Mouse (Mus musculus) liver, embryonic 16.5 days (tissue): Measurements from ENCODE around the gene Cdh12. TPM values are rescaled to one million over a fixed set of nuclear protein-coding genes. Genes with fewer than 3 reads are reported as not detected.
"Not testable (repeated sequence)": the region's sequence is repeated elsewhere in the genome, so short reads cannot be mapped to it uniquely, and the experiment has no call there.

ENCODE experiments used
- ATAC-seq: fragments of 200-750 bp; cut with Nextera tagmentation; 2 replicates; pipeline ENCODE4 v1.8.0; 2017; ENCODE audit warnings: low read depth, mild to moderate bottlenecking, moderate number of reproducible peaks, moderate library complexity
- H3K27ac ChIP-seq: fragments of 300-500 bp; sonication (generic); 2 replicates; pipeline ENCODE4 v1.5.1; 2014; ENCODE audit warnings: mild to moderate bottlenecking, low read length
- H3K27me3 ChIP-seq: fragments of 300-500 bp; sonication (generic); 2 replicates; pipeline ENCODE4 v1.6.1; 2014; ENCODE audit warnings: low read depth, low read length, mixed read lengths; ENCODE audit not compliant: control insufficient read depth, insufficient read depth
- H3K36me3 ChIP-seq: fragments of 300-500 bp; sonication (generic); 2 replicates; pipeline ENCODE4 v1.6.1; 2014; ENCODE audit warnings: mild to moderate bottlenecking; ENCODE audit not compliant: control insufficient read depth, insufficient read depth
- H3K4me1 ChIP-seq: fragments of 300-500 bp; sonication (generic); 2 replicates; pipeline ENCODE4 v1.6.1; 2014; ENCODE audit warnings: low read depth, low read length, mixed read lengths; ENCODE audit not compliant: control insufficient read depth
- H3K4me2 ChIP-seq: fragments of 300-500 bp; sonication (generic); 2 replicates; pipeline ENCODE4 v1.6.1; 2014; ENCODE audit warnings: low read depth, low read length, mixed read lengths
- H3K4me3 ChIP-seq: fragments of 300-500 bp; sonication (generic); 2 replicates; pipeline ENCODE4 v1.5.1; 2014; ENCODE audit warnings: low read depth, mild to moderate bottlenecking, low read length
- H3K9ac ChIP-seq: fragments of 300-500 bp; sonication (generic); 2 replicates; pipeline ENCODE4 v1.6.1; 2014; ENCODE audit warnings: low read depth, low read length
- H3K9me3 ChIP-seq: fragments of 300-500 bp; sonication (generic); replicated peaks from 2 replicates; pipeline ENCODE4 v1.6.1; 2016; ENCODE audit warnings: low read length; ENCODE audit not compliant: control insufficient read depth
- WGBS: fragments of 180-500 bp; shearing (Covaris S2); extraction: QIAGEN DNeasy Blood & Tissue Kit; methylation state at CpG from one replicate; pipeline ENCODE4 v1.1.7; 2014; ENCODE audit not compliant: insufficient replicate concordance; 5-methylcytosine and 5-hydroxymethylcytosine counted together
- polyA plus RNA-seq: library from polyadenylated mRNA; unstranded; fragments of >200 nt; fragmentation: Nextera tagmentation; extraction: Ambion mirVana; gene quantifications from 2 replicates; pipeline ENCODE4 v1.2.1, GENCODE M21; 2015

The Cdh12 gene
- polyA plus RNA-seq, 1 experiment from 2014 or later: not detected

DNA sequence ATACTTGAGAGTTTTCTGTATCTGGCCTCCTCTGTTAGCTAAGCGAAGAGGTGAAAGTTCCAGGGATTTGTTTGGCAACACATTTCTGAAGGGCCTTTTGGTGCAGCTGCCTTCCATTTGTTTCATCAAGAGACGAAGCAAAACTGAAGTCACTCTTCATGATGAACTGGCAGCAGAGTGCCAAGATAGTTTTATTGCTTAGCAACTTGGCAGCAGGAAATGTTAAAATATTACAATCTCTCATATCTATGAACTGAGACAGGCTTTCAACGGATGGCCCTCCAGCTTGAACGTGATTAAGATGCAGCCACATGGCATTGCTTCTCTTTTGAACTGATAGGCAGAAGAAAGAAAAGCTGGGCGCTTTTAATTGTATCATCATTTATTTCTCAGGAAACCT lies 730.7 kb downstream of the Cdh12 start:
- H3K4me1 ChIP-seq: no peaks in the 10 kb centered on the region
- H3K9me3 ChIP-seq: no peaks in the 10 kb centered on the region
- no peak overlapping the region for H3K4me3 ChIP-seq
- H3K9ac ChIP-seq: no peak overlapping the region
- H3K27me3 ChIP-seq: no peaks in the 10 kb centered on the region
- no peaks in the 10 kb centered on the region for H3K36me3 ChIP-seq
- H3K27ac ChIP-seq: no peak overlapping the region
- WGBS: 51% methylated on average over 5 of the region's 5 CpGs
- ATAC-seq: no peak
- H3K4me2 ChIP-seq: no peak overlapping the region

DNA sequence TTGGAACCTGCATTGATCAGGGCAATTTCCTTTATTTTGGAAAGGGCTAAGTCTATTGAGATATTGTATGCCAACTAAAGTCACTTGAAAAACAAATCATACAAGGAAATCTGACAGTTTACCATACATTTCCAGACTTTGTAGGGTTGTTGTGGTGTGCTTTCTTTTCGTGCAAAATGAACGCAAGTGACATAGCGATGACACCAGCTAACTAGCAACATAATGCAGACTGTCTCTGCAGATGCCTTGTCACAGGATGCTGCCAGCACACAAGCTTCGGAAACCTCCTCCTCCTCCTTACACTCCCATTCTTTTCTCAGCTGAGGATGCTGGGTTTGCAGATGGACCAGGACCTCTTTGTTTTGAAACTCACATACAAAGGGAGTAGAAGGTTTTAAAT lies 731.1 kb downstream of the Cdh12 start:
- WGBS: 57% methylated on average over 4 of the region's 4 CpGs
- Histone ChIP-seq H3K4me3 (no peak overlapping the region), H3K27ac (no peak overlapping the region), H3K27me3 (no peaks in the 10 kb centered on the region), H3K4me2 (no peak overlapping the region), H3K4me1 (no peaks in the 10 kb centered on the region), H3K9ac (no peak overlapping the region), H3K36me3 (no peaks in the 10 kb centered on the region), H3K9me3 (no peaks in the 10 kb centered on the region)
- ATAC-seq: no peak

DNA sequence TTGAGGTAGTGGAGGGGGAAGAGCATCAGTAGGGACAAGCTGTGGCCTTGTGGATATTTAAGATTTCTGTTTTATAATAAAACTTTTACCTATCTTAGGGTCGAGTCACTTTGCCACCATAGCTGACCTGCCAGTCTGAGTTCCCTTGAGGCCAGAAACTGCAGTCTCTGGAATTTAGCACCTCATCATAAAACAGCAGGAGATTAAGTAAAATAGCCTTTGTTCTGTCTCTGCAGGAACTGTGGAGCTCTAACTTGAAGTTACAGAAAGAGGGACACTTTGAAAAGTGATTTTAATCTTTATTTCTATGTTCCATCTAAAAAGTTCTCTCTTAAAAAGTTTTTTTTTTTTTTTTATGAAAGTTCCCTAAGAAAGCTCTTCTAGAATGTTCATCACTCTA lies 736.7 kb downstream of the Cdh12 start:
- ATAC-seq: no peak

DNA sequence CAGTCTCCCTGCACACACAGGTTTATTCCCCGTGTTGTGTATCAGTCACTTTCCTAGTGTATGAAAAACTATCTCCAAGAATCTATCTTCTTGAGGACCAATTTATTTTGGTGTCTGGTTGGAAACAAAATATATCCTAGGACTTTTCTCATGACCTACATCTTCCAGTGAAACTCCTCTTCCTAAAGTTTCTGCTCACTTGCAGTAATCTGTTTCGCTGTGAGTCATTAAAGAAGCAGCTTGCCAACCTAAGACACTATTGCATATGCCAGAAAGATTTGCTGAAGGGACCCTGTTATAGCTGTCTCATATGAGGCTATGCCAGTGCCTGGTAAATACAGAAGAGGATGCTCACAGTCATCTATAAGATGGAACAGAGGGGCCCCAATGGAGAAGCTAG lies 761.0 kb downstream of the Cdh12 start:
- not testable (repeated sequence) for H3K36me3 ChIP-seq, H3K27me3 ChIP-seq, H3K27ac ChIP-seq, H3K9ac ChIP-seq, H3K4me2 ChIP-seq, ATAC-seq, H3K9me3 ChIP-seq, H3K4me3 ChIP-seq, H3K4me1 ChIP-seq
- 62% methylated on average over 2 of the region's 2 CpGs for WGBS

More for the DNA sequence above, 736.7 kb downstream of the Cdh12 start:
- H3K27ac ChIP-seq: no peak overlapping the region
- WGBS: 44% methylated on average over 1 of the region's 1 CpGs
- no peak overlapping the region for H3K4me3 ChIP-seq
- H3K27me3 ChIP-seq: no peaks in the 10 kb centered on the region
- H3K9me3 ChIP-seq: no peaks in the 10 kb centered on the region
- H3K36me3 ChIP-seq: no peaks in the 10 kb centered on the region
- H3K4me1 ChIP-seq: no peaks in the 10 kb centered on the region
- no peak overlapping the region for H3K9ac ChIP-seq
- no peak overlapping the region for H3K4me2 ChIP-seq

DNA sequence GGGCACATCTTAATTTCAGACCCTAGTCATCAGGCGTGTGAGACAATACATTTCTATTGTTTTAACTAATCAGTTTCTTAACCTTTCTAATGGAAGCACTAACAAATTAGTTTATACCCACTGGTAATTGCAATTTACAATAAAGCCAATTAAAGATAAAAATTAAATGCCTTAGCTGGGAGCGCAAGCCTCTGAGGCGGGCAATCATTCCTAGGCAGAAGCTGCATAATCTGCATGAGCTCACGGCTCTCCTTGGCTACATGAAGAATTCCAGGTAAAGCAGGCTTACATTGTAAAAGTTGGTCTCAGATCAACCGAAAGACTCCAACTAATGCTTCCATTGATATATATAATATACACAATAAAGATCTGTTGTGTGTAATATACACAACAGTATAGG lies 773.9 kb downstream of the Cdh12 start:
- H3K4me2 ChIP-seq: no peak overlapping the region
- H3K4me1 ChIP-seq: no peaks in the 10 kb centered on the region
- no peak overlapping the region for H3K4me3 ChIP-seq
- H3K36me3 ChIP-seq: no peaks in the 10 kb centered on the region
- WGBS: 71% methylated on average over 5 of the region's 5 CpGs
- H3K27me3 ChIP-seq: no peaks in the 10 kb centered on the region
- H3K9ac ChIP-seq: no peak overlapping the region
- no peak overlapping the region for H3K27ac ChIP-seq
- no peaks in the 10 kb centered on the region for H3K9me3 ChIP-seq
- ATAC-seq: no peak

DNA sequence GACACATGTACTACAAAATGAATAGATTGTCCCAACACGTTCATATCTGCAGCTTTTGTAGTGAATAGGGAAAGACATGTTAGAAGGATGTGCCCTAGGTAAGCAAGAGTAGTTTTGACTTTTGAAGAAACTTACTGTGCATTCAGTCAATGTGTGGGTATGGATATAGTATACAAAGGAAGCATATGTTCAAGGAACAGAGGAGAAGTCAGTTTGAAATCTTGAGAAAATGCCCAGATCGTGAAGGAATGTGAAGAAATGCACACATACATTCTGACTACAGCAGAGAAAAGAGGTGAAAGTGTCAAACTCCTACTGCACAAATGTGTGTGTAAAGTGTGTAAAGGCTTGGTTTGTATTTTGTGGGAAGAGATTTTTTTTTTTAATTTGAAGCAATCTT lies 812.3 kb downstream of the Cdh12 start:
- H3K4me3 ChIP-seq: no peak overlapping the region
- H3K4me1 ChIP-seq: no peaks in the 10 kb centered on the region
- H3K4me2 ChIP-seq: no peak overlapping the region
- no peak overlapping the region for H3K27ac ChIP-seq
- no peaks in the 10 kb centered on the region for H3K9me3 ChIP-seq
- no peaks in the 10 kb centered on the region for H3K27me3 ChIP-seq
- H3K9ac ChIP-seq: no peak overlapping the region
- H3K36me3 ChIP-seq: no peaks in the 10 kb centered on the region
- ATAC-seq: no peak
- WGBS: 56% methylated on average over 2 of the region's 2 CpGs

DNA sequence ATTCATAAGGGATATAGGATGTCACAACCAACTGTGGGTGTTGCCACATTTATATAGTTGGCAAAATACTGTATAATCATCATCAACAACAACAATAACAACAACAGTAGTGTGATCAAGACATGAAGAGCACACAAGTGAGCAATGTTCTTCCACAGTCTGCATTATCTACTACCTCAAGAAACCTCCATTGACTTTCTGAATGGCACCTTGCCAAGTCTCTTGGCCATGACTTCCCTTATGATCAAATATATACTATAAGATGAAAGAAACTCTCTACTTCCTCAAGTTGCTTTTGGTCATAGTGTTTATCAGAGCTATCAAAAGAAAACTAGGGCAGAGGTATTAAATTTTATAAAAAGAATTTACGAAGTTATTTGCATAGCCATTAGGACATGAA lies 820.8 kb downstream of the Cdh12 start:
- 57% methylated on average over 1 of the region's 1 CpGs for WGBS
- Histone ChIP-seq H3K36me3 (no peaks in the 10 kb centered on the region), H3K27me3 (no peaks in the 10 kb centered on the region), H3K4me3 (no peak overlapping the region), H3K9ac (no peak overlapping the region), H3K4me2 (no peak overlapping the region), H3K4me1 (no peaks in the 10 kb centered on the region), H3K27ac (no peak overlapping the region), H3K9me3 (no peaks in the 10 kb centered on the region)
- no peak for ATAC-seq

DNA sequence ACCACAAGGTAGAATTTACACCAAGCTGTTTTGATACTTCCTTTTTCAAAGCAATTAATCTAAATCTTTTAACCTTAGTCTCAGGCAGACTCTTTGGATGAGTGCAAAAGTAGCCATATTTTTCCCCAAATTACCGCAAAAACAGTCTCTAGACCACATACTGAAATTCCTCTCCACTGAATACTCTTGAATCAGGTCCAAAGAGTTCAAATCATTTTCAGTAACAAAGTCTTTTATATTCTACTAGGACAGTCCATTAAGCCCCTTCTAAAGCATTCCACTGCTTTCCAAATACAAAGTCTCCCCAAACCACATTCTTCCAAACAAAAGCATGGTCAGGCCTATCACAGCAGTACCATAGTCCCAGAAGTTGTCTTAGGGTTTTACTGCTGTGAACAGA lies 848.0 kb downstream of the Cdh12 start:
- Histone ChIP-seq H3K27ac (no peak overlapping the region), H3K4me1 (no peaks in the 10 kb centered on the region), H3K36me3 (no peaks in the 10 kb centered on the region), H3K27me3 (no peaks in the 10 kb centered on the region), H3K9ac (no peak overlapping the region), H3K4me3 (no peak overlapping the region), H3K4me2 (no peak overlapping the region), H3K9me3 (no peaks in the 10 kb centered on the region)
- WGBS: 93% methylated on average over 1 of the region's 1 CpGs
- ATAC-seq: no peak

DNA sequence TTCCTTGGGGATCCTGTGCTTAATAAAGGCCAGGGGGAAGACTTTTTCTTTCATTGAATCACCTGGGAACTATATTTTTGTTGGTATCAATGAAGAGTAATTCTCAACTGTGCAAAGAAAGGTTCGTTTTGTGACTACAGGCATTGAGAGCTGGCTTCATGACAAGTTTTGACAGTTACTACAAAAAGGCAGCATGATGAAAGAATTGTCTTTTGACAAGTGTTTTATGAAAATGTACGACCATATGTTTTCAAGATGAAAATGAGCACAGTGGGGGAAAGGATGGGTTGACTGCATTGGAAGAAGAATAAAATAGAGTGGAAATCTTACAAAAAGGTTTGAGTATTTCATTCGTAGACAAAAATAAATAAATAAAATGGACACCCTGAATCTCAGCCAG lies 866.4 kb downstream of the Cdh12 start:
- no peak overlapping the region for H3K4me3 ChIP-seq
- H3K27ac ChIP-seq: no peak overlapping the region
- no peaks in the 10 kb centered on the region for H3K36me3 ChIP-seq
- no peaks in the 10 kb centered on the region for H3K4me1 ChIP-seq
- H3K9me3 ChIP-seq: no peaks in the 10 kb centered on the region
- ATAC-seq: no peak
- no peak overlapping the region for H3K9ac ChIP-seq
- no peaks in the 10 kb centered on the region for H3K27me3 ChIP-seq
- 43% methylated on average over 3 of the region's 3 CpGs for WGBS
- no peak overlapping the region for H3K4me2 ChIP-seq

DNA sequence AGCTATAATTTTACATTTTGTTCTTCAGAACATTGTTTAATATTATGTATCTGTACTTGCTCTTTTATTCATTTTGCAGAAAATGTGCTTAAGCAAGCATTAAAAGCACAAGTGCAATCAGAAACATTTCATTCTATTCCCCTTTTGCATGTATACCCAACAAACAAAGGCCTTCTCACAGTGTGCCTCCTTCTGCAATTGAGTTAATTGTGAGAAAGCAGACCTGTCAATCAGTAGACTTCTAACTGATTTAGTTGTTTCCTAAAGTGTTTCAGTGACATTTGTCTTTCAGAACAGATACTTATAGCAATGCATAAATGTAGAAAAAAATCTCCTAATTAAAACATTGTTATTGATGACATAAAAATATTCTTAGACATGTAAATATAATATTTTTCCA lies 894.8 kb downstream of the Cdh12 start:
- ATAC-seq: no peak
- Histone ChIP-seq H3K9ac (no peak overlapping the region), H3K9me3 (no peaks in the 10 kb centered on the region), H3K4me2 (no peak overlapping the region), H3K4me3 (no peak overlapping the region), H3K27ac (no peak overlapping the region), H3K36me3 (no peaks in the 10 kb centered on the region), H3K27me3 (no peaks in the 10 kb centered on the region), H3K4me1 (no peaks in the 10 kb centered on the region)
